Mouse (Mus musculus) frontal cortex, postnatal 36 days (tissue): Measurements from ENCODE around the gene Mxd1.

Experiments used
- DNase-seq, 2 experiments: peaks; one replicate each; pipeline ENCODE4 v3.0.0; 2022; ENCODE audit warnings: low spot score in 2 of 2

Mxd1 gene

GRCm38 (mm10) chr6:86668580-86669239 is at the start of gene Mxd1:
TSS of gene Mxd1 (minus strand) at chr6:86669161.
- DNase-seq = no peak

GRCm38 (mm10) chr6:86708072-86708774 is 39.3 kb upstream of the Mxd1 start:
- no peak for DNase-seq

- no peak for DNase-seq
These were observed 33.6 kb upstream of the Mxd1 start for GRCm38 (mm10) chr6:86702577-86702976.

DNA sequence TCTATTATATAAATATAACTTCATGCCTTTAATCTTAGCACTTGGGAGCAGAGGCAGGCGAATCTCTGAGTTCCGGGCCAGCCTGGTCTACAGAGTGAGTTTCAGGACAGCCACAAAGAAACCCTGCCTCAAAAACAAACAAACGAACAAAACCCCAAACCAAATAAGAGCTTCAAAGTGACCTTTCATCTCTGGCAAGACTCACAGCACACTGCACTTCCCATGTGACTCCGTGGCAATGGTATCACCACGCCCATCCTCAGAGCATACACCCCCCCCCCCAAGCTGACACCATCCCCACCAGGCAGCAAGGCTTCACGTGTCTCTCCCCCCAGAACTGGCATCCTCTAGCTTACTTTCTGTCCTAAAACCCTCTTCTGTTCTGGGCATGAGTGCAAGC is 28.9 kb upstream of the Mxd1 start:
- DNase-seq = no peak

- no peak for DNase-seq
These were observed 27.3 kb upstream of the Mxd1 start for GRCm38 (mm10) chr6:86696213-86696612.

GRCm38 (mm10) chr6:86694465-86694864 is 25.5 kb upstream of the Mxd1 start:
- peak; percentile 45 to 58 for DNase-seq

GRCm38 (mm10) chr6:86689671-86690070 is 20.7 kb upstream of the Mxd1 start:
- no peak for DNase-seq

DNA sequence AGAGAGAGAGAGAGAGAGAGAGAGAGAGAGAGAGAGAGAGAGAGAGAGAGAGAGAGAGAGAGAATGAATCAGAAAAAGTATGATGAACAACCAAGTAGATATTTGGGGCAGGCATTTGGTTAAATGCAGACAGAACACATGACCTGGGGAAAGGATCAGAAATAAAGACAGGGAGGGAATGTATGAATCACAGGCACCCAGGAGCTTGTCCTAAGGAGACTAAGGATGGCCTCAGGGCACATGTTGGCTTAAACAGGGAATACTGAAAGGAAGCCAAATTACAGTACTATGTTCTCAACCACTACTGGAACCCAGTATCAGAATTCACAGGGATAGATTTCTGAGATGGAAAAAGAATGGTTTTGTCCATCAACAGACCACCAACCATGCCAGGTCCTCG is 18.0 kb upstream of the Mxd1 start:
- DNase-seq = no peak

- no peak for DNase-seq
These were observed 15.7 kb upstream of the Mxd1 start for GRCm38 (mm10) chr6:86684655-86685011.

GRCm38 (mm10) chr6:86683872-86684654 is 15.1 kb upstream of the Mxd1 start, which contains the start of gene Snrnp27:
TSS of gene Snrnp27 (minus strand) at chr6:86684522.
- peak; percentile 90 to 94 for DNase-seq

GRCm38 (mm10) chr6:86681289-86681688 is 12.3 kb upstream of the Mxd1 start:
- no peak for DNase-seq

GRCm38 (mm10) chr6:86678341-86678740 is 9.4 kb upstream of the Mxd1 start:
- no peak for DNase-seq

- DNase-seq = peak; percentile 30 to 67
These were observed 1.9 kb upstream of the Mxd1 start for GRCm38 (mm10) chr6:86670873-86671272.

DNA sequence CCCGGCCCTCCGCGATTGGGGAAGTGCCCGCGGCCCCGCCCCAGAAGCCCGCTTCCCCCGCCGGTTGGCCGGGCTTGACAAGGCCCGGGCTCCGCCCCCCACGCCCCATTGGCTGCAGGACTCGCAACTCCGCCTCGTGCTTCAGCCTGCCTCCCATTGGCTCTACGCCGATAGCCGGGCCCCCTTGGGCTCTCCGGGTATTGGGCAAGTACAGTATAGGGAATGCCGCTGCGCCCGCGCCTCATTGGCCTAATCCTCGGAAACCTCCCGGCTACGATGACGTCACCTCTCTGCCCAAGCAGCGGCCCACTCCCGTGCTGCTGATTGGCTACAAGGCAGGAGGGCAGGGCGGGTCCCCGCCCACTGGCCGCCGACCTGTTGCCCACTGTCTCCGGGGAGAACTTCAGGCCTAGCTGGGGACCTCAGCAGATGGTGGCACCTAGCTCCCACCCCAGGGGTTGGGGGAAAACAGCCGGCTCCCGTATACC is 323 bp upstream of the Mxd1 start:
- peak; percentile 100 for DNase-seq

- DNase-seq = no peak
These were observed 1.9 kb downstream of the Mxd1 start for GRCm38 (mm10) chr6:86667061-86667460.

DNA sequence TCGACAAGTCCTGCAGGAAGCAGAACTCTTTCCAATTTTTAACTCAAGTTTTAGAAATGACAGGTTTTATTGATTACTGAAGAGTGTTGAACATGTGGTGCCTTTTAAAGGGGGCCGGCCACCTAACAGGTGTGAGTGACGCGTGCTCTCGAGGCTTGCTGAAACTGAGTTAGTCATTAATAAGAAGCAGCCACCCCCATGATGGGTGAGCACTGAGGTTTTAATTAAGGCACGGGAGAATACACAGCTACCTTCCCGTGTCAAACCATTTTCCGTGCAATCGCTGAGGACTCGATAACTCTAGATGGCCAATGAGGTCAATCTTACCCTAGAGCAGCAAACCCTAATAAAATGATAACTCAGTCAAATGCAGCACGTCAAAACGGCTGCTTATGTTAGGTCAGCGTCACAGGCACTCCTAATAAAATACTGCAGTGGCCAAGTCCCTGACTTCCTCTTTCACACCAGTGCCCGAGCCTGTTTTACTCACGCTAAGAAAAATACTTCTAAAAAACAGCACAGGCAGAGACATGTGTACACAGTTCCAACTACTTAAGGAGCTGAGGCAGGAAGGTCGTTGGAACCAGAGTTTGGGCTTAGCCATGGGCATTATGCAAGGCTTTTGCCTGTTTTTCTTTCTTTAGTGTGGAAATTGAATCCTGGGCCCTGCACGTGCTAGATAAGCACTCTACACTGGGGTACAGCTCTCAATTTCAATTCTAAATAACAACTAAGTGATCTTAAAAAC is 3.2 kb downstream of the Mxd1 start:
- DNase-seq = no peak

DNA sequence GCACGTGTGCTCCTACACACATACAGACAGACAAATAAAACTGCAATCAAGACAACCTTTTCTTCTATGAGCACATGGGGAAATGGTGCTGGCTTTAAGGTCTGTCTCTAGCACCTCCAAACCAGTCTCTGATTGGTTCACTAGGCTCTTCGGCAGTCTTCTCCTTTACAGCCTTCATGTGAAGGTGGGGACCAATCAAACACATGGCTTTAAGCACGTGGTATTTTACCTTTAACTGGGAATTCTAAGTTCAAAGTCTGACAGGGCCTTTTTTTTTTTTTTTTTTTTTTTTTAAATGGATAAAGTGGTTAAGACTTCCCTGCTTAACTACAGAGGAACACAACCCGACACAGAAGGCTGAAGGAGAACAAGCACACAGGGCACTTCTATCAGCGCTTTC is 3.9 kb downstream of the Mxd1 start:
- DNase-seq = no peak

GRCm38 (mm10) chr6:86660161-86660877 is 8.6 kb downstream of the Mxd1 start:
- no peak for DNase-seq

DNA sequence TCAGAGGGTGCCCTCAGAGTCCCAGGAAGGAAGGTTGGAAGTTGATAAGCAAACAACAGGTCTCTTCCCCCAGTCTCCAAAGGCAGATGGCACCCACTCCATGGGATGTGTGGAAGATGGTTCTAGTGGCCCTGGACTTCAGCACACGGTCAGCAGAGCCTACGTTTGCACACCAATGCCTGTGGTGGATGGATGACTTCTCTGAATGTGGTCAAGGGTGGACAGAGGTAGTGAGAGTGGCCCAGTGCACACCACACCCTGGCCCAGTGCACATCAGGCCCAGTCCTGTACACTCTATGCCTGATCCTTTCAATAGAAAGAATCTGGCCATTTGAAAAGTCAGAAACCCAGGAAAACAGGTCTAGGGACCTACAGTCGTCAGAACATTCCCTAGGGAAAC is 10.5 kb downstream of the Mxd1 start:
- DNase-seq = no peak

GRCm38 (mm10) chr6:86654270-86654916 is 14.6 kb downstream of the Mxd1 start:
- no peak for DNase-seq

DNA sequence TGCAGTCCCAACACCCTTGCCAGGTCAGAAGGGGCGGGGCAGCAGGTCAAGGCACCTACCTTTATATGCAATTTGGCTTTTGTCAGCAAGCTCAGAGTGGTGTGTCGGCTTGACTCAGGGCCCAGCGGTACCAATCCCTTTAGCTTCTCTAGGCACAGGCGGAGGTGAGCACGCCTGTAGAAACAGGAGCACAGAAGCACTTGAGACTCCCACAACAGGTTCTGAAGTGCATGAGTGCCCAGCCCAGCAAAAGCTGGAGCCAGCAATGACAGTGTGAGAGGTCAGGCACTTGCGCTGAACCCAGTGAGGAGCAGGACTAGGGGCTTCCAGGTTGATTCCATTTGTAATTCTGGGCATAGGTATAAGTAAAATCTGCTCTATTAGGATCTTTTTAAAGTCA is 15.9 kb downstream of the Mxd1 start:
- no peak for DNase-seq
